Mouse (Mus musculus) CH12.LX (cell line): ENCODE results near the gene Gpm6a. TPM values are rescaled to one million over a fixed set of nuclear protein-coding genes. Genes with fewer than 3 reads are reported as not detected.

Source experiments
- DNase-seq: peaks from one replicate; pipeline ENCODE4 v3.0.0-alpha.2; 2013; ENCODE audit errors: extremely low read depth
- H3K27ac ChIP-seq: 2 replicates; pipeline ENCODE4 v1.5.1; 2012; ENCODE audit warnings: low read depth, mild to moderate bottlenecking, control low read depth, moderate library complexity; ENCODE audit not compliant: insufficient read depth
- H3K27me3 ChIP-seq: replicated peaks from 2 replicates; pipeline ENCODE3; 2012; ENCODE audit warnings: inconsistent platforms
- H3K36me3 ChIP-seq, 2 experiments: replicated peaks in 1 of 2; 2 replicates each; pipeline versions ENCODE3 to v1.6.1; 2012; ENCODE audit warnings: inconsistent platforms in 1 of 2, low read length in 1 of 2, mild to moderate bottlenecking in 1 of 2, mixed read lengths in 1 of 2, moderate library complexity in 1 of 2; ENCODE audit not compliant: control insufficient read depth in 1 of 2, insufficient read depth in 1 of 2
- H3K4me1 ChIP-seq, 2 experiments: 2 replicates each; pipeline ENCODE4 v1.6.1; 2012; ENCODE audit warnings: inconsistent platforms in 1 of 2, moderate library complexity in 1 of 2; ENCODE audit not compliant: insufficient read depth in 2 of 2, control insufficient read depth in 1 of 2
- H3K4me2 ChIP-seq: 2 replicates; pipeline ENCODE4 v1.6.1; 2012; ENCODE audit warnings: low read depth, mild to moderate bottlenecking, control low read depth; ENCODE audit not compliant: poor library complexity, insufficient read depth, severe bottlenecking
- H3K4me3 ChIP-seq, 3 experiments: fragments of 150-350 bp in 1 of 3; sonication (generic) in 1 of 3; replicated peaks in 1 of 3; 2 replicates each; pipeline versions ENCODE3 to v1.5.1; 2011 to 2012; ENCODE audit warnings: low read depth in 2 of 3, low read length in 2 of 3, mild to moderate bottlenecking in 2 of 3, moderate library complexity in 2 of 3, control low read depth in 1 of 3, improper control_type of control experiment in 1 of 3, inconsistent platforms in 1 of 3, mixed read lengths in 1 of 3; ENCODE audit not compliant: poor library complexity in 1 of 3
- H3K79me2 ChIP-seq: replicated peaks from 2 replicates; pipeline ENCODE4 v1.6.1; 2012; ENCODE audit warnings: mild to moderate bottlenecking, moderate library complexity; ENCODE audit not compliant: control insufficient read depth, poor library complexity, insufficient read depth, severe bottlenecking; ENCODE audit errors: extremely low read depth
- H3K9ac ChIP-seq: 2 replicates; pipeline ENCODE4 v1.6.1; 2012; ENCODE audit warnings: low read depth, mild to moderate bottlenecking, control low read depth, moderate library complexity; ENCODE audit not compliant: insufficient read depth
- H3K9me3 ChIP-seq: replicated peaks from 2 replicates; pipeline ENCODE3; 2012; ENCODE audit warnings: low read length, inconsistent platforms, mixed read lengths
- CHD2 ChIP-seq: IDR thresholded peaks from 2 replicates; pipeline ENCODE4 v1.6.1; 2011; ENCODE audit warnings: low read length, improper control_type of control experiment
- CTCF ChIP-seq, 2 experiments: IDR thresholded peaks in 1 of 2; conservative IDR thresholded peaks in 1 of 2; 2 replicates each; pipeline ENCODE4 v1.5.1; 2011 to 2012; ENCODE audit warnings: low read depth in 2 of 2, low read length in 2 of 2, improper control_type of control experiment in 1 of 2, inconsistent platforms in 1 of 2, mild to moderate bottlenecking in 1 of 2, moderate library complexity in 1 of 2
- EP300 ChIP-seq: IDR thresholded peaks from 2 replicates; pipeline ENCODE4 v1.6.1; 2011; ENCODE audit warnings: low read length, improper control_type of control experiment
- ETS1 ChIP-seq: conservative IDR thresholded peaks from 2 replicates; pipeline ENCODE4 v1.6.1; 2012; ENCODE audit warnings: low read depth, mild to moderate bottlenecking, inconsistent platforms, low read length, improper control_type of control experiment, moderate library complexity
- GABPA ChIP-seq: IDR thresholded peaks from 2 replicates; pipeline ENCODE4 v1.6.1; 2012; ENCODE audit warnings: low read depth, low read length, improper control_type of control experiment, inconsistent platforms; ENCODE audit not compliant: insufficient replicate concordance
- IRF4 ChIP-seq: IDR thresholded peaks from 2 replicates; pipeline ENCODE4 v1.6.1; 2014; ENCODE audit warnings: low read depth, mild to moderate bottlenecking, inconsistent platforms, low read length, improper control_type of control experiment
- KAT2A ChIP-seq: IDR thresholded peaks from 2 replicates; pipeline ENCODE4 v1.6.1; 2012; ENCODE audit warnings: low read length, improper control_type of control experiment, inconsistent platforms; ENCODE audit not compliant: insufficient replicate concordance
- MAFK ChIP-seq: IDR thresholded peaks from 2 replicates; pipeline ENCODE4 v1.6.1; 2011; ENCODE audit warnings: low read length, improper control_type of control experiment; ENCODE audit not compliant: insufficient replicate concordance
- MAX ChIP-seq: IDR thresholded peaks from 2 replicates; pipeline ENCODE4 v1.6.1; 2011; ENCODE audit warnings: low read length, improper control_type of control experiment
- MAZ ChIP-seq: IDR thresholded peaks from 2 replicates; pipeline ENCODE4 v1.6.1; 2012; ENCODE audit warnings: low read depth, mild to moderate bottlenecking, inconsistent platforms, low read length, improper control_type of control experiment, moderate library complexity
- MEF2A ChIP-seq: IDR thresholded peaks from 2 replicates; pipeline ENCODE4 v1.6.1; 2014; ENCODE audit warnings: low read depth, mild to moderate bottlenecking, inconsistent platforms, low read length, improper control_type of control experiment, borderline replicate concordance
- MXI1 ChIP-seq: IDR thresholded peaks from 2 replicates; pipeline ENCODE4 v1.6.1; 2011; ENCODE audit warnings: mild to moderate bottlenecking, low read depth, low read length, improper control_type of control experiment
- NELFE ChIP-seq: IDR thresholded peaks from 2 replicates; pipeline ENCODE4 v1.6.1; 2011; ENCODE audit warnings: low read depth, low read length, improper control_type of control experiment
- NRF1 ChIP-seq: IDR thresholded peaks from 2 replicates; pipeline ENCODE4 v1.6.1; 2014; ENCODE audit warnings: low read depth, mild to moderate bottlenecking, inconsistent platforms, low read length, improper control_type of control experiment, moderate library complexity
- PAX5 ChIP-seq: IDR thresholded peaks from 2 replicates; pipeline ENCODE4 v1.6.1; 2012; ENCODE audit warnings: low read length, inconsistent platforms, mixed read lengths
- POLR2A ChIP-seq: IDR thresholded peaks from 2 replicates; pipeline ENCODE4 v1.6.1; 2011; ENCODE audit warnings: low read depth, mild to moderate bottlenecking, improper control_type of control experiment, low read length
- POLR2AphosphoS2 ChIP-seq: IDR thresholded peaks from 2 replicates; pipeline ENCODE4 v1.6.1; 2011; ENCODE audit warnings: low read depth, low read length, improper control_type of control experiment
- RAD21 ChIP-seq: IDR thresholded peaks from 2 replicates; pipeline ENCODE4 v1.6.1; 2011; ENCODE audit warnings: low read depth, mild to moderate bottlenecking, low read length, improper control_type of control experiment, moderate library complexity
- SIN3A ChIP-seq: IDR thresholded peaks from 2 replicates; pipeline ENCODE4 v1.6.1; 2012; ENCODE audit warnings: low read length, improper control_type of control experiment, inconsistent platforms
- SMC3 ChIP-seq: IDR thresholded peaks from 2 replicates; pipeline ENCODE4 v1.6.1; 2011; ENCODE audit warnings: low read depth, low read length, improper control_type of control experiment
- UBTF ChIP-seq: IDR thresholded peaks from 2 replicates; pipeline ENCODE4 v1.6.1; 2012; ENCODE audit warnings: low read depth, mild to moderate bottlenecking, inconsistent platforms, low read length, improper control_type of control experiment, moderate library complexity
- USF1 ChIP-seq: IDR thresholded peaks from 2 replicates; pipeline ENCODE4 v1.6.1; 2014; ENCODE audit warnings: low read depth, mild to moderate bottlenecking, inconsistent platforms, low read length, improper control_type of control experiment
- USF2 ChIP-seq: conservative IDR thresholded peaks from 2 replicates; pipeline ENCODE4 v1.6.1; 2011; ENCODE audit warnings: low read depth, low read length, improper control_type of control experiment
- ZC3H11A ChIP-seq: IDR thresholded peaks from 2 replicates; pipeline ENCODE4 v1.6.1; 2012; ENCODE audit warnings: low read depth, mild to moderate bottlenecking, inconsistent platforms, low read length, improper control_type of control experiment
- ZKSCAN1 ChIP-seq: IDR thresholded peaks from 2 replicates; pipeline ENCODE4 v1.6.1; 2012; ENCODE audit warnings: low read depth, inconsistent platforms, low read length, improper control_type of control experiment, borderline replicate concordance
- ZMIZ1 ChIP-seq: IDR thresholded peaks from 2 replicates; pipeline ENCODE4 v1.6.1; 2012; ENCODE audit warnings: low read depth, mild to moderate bottlenecking, inconsistent platforms, low read length, improper control_type of control experiment
- ZNF384 ChIP-seq: IDR thresholded peaks from 2 replicates; pipeline ENCODE4 v1.6.1; 2012; ENCODE audit warnings: low read depth, low read length, improper control_type of control experiment, inconsistent platforms
- dilution Hi-C: fragments of 300-500 bp; cut with MboI; formaldehyde crosslinking; loops from 2 replicates; pipeline ENCODE4 v1.14.3; 2020; ENCODE audit warnings: low sequenced_read_pairs; ENCODE audit not compliant: extremely low pct_unique_long_range_greater_than_20kb, extremely low pct_ligation_motif_present
- in situ Hi-C: fragments of 300-500 bp; cut with MboI; formaldehyde crosslinking; loops from 3 replicates; pipeline ENCODE4 v1.14.3; 2019; ENCODE audit warnings: low sequenced_read_pairs, low pct_ligation_motif_present, low pct_unique_long_range_greater_than_20kb, mixed read lengths
- polyA plus RNA-seq: library from polyadenylated mRNA; unstranded; fragments of >175 nt; gene quantifications from 2 replicates; pipeline ENCODE4 v1.2.1, GENCODE M21; 2012; ENCODE audit warnings: low read depth; ENCODE audit not compliant: insufficient read length
- total RNA-seq, 2 experiments: library from RNA; depleted of rRNA; stranded (reverse); fragments of 300-350 nt in 1 of 2; fragments of >200 nt in 1 of 2; gene quantifications; 2 replicates each; pipeline ENCODE4 v1.2.3; 2012 to 2014

Gene Gpm6a
- total and polyA plus RNA-seq, 3 experiments = 5.5 to 20.5 (median 6.4) TPM

GRCm38 (mm10) chr8:55028371-55028770, 73.7 kb downstream of the Gpm6a start:
- in situ Hi-C loops (no loop called here), dilution Hi-C loops (no loop called here)
- Histone ChIP-seq H3K27ac (no peak overlapping the region), H3K4me1 (peaks cover 0 to 12% of the 10 kb centered on the region in 2 experiments; a peak in 2 of 4 replicates), H3K27me3 (no peaks in the 10 kb centered on the region), H3K36me3 (no peaks in the 10 kb centered on the region), H3K79me2 (no peaks in the 10 kb centered on the region), H3K4me2 (no peak overlapping the region), H3K9me3 (no peaks in the 10 kb centered on the region), H3K4me3 (no peak overlapping the region), H3K9ac (no peak overlapping the region)
- DNase-seq = no peak
- TF ChIP-seq POLR2A (no peak), USF1 (no peak), ETS1 (no peak), ZNF384 (no peak), ZKSCAN1 (no peak), EP300 (no peak), PAX5 (no peak), GABPA (no peak), CHD2 (no peak), MAFK (no peak), RAD21 (no peak), ZMIZ1 (no peak), UBTF (no peak), USF2 (no peak), MEF2A (no peak)

- no peak overlapping the region for H3K9ac ChIP-seq
- no peak overlapping the region for H3K4me3 ChIP-seq
- no peaks in the 10 kb centered on the region for H3K27me3 ChIP-seq
- H3K4me2 ChIP-seq = no peak overlapping the region
- no peak overlapping the region for H3K27ac ChIP-seq
- H3K9me3 ChIP-seq = no peaks in the 10 kb centered on the region
- peaks cover 0 to 8% of the 10 kb centered on the region in 2 experiments; a peak in 2 of 4 replicates for H3K4me1 ChIP-seq
- no peaks in the 10 kb centered on the region for H3K36me3 ChIP-seq
- no peaks in the 10 kb centered on the region for H3K79me2 ChIP-seq
- no peak for DNase-seq
- in situ Hi-C loops (no loop called here), dilution Hi-C loops (no loop called here)
- no peak for TF ChIP-seq SMC3
- TF ChIP-seq ZMIZ1 = no peak
- TF ChIP-seq NRF1 = no peak
- no peak for TF ChIP-seq CHD2
- no peak for TF ChIP-seq KAT2A
- no peak for TF ChIP-seq MAX
- TF ChIP-seq RAD21 = no peak
- TF ChIP-seq ZKSCAN1 = no peak
- no peak for TF ChIP-seq ZC3H11A
- TF ChIP-seq SIN3A = no peak
- TF ChIP-seq POLR2AphosphoS2 = no peak
- TF ChIP-seq PAX5 = no peak
- no peak for TF ChIP-seq MXI1
- no peak for TF ChIP-seq CTCF (conservative IDR thresholded peaks at IDR 0.05 in 1 of 2, IDR thresholded peaks at IDR 0.05 in 1 of 2; ENCODE audit: low read depth in 2 of 2, low read length in 2 of 2)
- TF ChIP-seq MAZ = no peak
- no peak for TF ChIP-seq ETS1
- TF ChIP-seq USF2 = no peak
- no peak for TF ChIP-seq IRF4
- TF ChIP-seq NELFE = no peak
- TF ChIP-seq, all 38 proteins: peak for 0
These were observed 76.5 kb downstream of the Gpm6a start for GRCm38 (mm10) chr8:55031099-55031498.
